Mouse (Mus musculus): ENCODE results near the gene Arl5c. TPM values are rescaled to one million over a fixed set of nuclear protein-coding genes. Genes with fewer than 3 reads are reported as not detected.

Gene Arl5c
- total and polyA plus RNA-seq, 2 experiments from 2014 or later, result 2.9 TPM; not detected in 1

- TF ChIP-seq EP300 (IDR thresholded peaks at IDR 0.05; ENCODE audit: low read depth), result no peak
- H3K4me3 ChIP-seq (ENCODE audit: low read depth, low read length), result no peak overlapping the region
- WGBS, result 63% methylated on average over 2 of the region's 2 CpGs
Measured at GRCm38 (mm10) chr11:97972434-97972833, 23.5 kb downstream of the Arl5c start.

GRCm38 (mm10) chr11:97971232-97971631 lies 24.7 kb downstream of the Arl5c start:
- no peaks in the 10 kb centered on the region for H3K9me3 ChIP-seq (replicated peaks; ENCODE audit: control insufficient read depth, low read length)
- 4% methylated on average over 7 of the region's 7 CpGs for WGBS
- no peak overlapping the region for H3K27ac ChIP-seq (ENCODE audit: low read depth)
- DNase-seq (ENCODE audit: low spot score) (peak; percentile 91), ATAC-seq (ENCODE audit: insufficient read depth, low read depth) (peak; percentile 84)
- no peaks in the 10 kb centered on the region for H3K36me3 ChIP-seq (replicated peaks; ENCODE audit: control insufficient read depth, insufficient read depth, low read length)
- H3K4me2 ChIP-seq (ENCODE audit: low read depth, low read length), result peak overlapping the region; percentile 36
- no peak overlapping the region for H3K9ac ChIP-seq (replicated peaks; ENCODE audit: low read depth, low read length)
- TF ChIP-seq EP300 (IDR thresholded peaks at IDR 0.05; ENCODE audit: low read depth) (no peak), CTCF (IDR thresholded peaks at IDR 0.05; ENCODE audit: low read depth) (no peak)
- no peaks in the 10 kb centered on the region for H3K27me3 ChIP-seq (ENCODE audit: control insufficient read depth, insufficient read depth, low read length)
- no peak overlapping the region for H3K4me3 ChIP-seq (ENCODE audit: low read depth, low read length)
- H3K4me1 ChIP-seq (ENCODE audit: control insufficient read depth, insufficient read depth), result peaks cover 10% of the 10 kb centered on the region

More at GRCm38 (mm10) chr11:97972434-97972833, 23.5 kb downstream of the Arl5c start:
- H3K27ac ChIP-seq (ENCODE audit: low read depth), result no peak overlapping the region
- no peaks in the 10 kb centered on the region for H3K9me3 ChIP-seq (replicated peaks; ENCODE audit: control insufficient read depth, low read length)
- H3K4me1 ChIP-seq (ENCODE audit: control insufficient read depth, insufficient read depth), result peaks cover 10% of the 10 kb centered on the region
- H3K36me3 ChIP-seq (replicated peaks; ENCODE audit: control insufficient read depth, insufficient read depth, low read length), result no peaks in the 10 kb centered on the region
- no peak overlapping the region for H3K4me2 ChIP-seq (ENCODE audit: low read depth, low read length)
- ATAC-seq (ENCODE audit: insufficient read depth, low read depth), result no peak
- H3K27me3 ChIP-seq (ENCODE audit: control insufficient read depth, insufficient read depth, low read length), result no peaks in the 10 kb centered on the region
- DNase-seq (ENCODE audit: low spot score), result no peak
- H3K9ac ChIP-seq (replicated peaks; ENCODE audit: low read depth, low read length), result no peak overlapping the region

DNA sequence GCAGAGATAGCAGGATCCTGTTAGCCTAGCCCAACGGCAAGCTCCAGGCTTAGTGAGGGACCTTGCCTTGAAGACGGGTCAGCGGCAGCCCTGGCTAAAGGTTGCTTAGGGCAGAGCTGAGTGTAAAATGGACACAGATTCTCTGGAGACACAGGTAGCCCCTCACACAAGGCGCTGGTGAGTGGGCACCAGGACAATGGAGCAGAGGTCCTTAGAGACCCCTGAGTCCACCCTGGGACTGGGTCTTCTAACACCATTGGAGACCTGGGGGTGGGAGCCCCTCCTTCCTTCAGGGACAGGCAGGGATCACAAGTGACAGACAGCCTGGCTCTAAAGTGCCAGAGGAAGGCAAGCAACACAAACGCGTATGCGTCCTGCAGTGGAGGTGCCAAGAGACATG lies 25.2 kb downstream of the Arl5c start:
- Histone ChIP-seq H3K9me3 (replicated peaks; ENCODE audit: control insufficient read depth, low read length) (no peaks in the 10 kb centered on the region), H3K27ac (ENCODE audit: low read depth) (no peak overlapping the region), H3K4me3 (ENCODE audit: low read depth, low read length) (no peak overlapping the region), H3K27me3 (ENCODE audit: control insufficient read depth, insufficient read depth, low read length) (no peaks in the 10 kb centered on the region), H3K4me1 (ENCODE audit: control insufficient read depth, insufficient read depth) (peaks cover 10% of the 10 kb centered on the region), H3K4me2 (ENCODE audit: low read depth, low read length) (peak overlapping the region; percentile 36), H3K9ac (replicated peaks; ENCODE audit: low read depth, low read length) (no peak overlapping the region), H3K36me3 (replicated peaks; ENCODE audit: control insufficient read depth, insufficient read depth, low read length) (no peaks in the 10 kb centered on the region)
- 53% methylated on average over 7 of the region's 7 CpGs for WGBS
- ATAC-seq (ENCODE audit: insufficient read depth, low read depth) (0 out of 2 replicates have a peak, but pooled peaks have one; percentile 5), DNase-seq (ENCODE audit: low spot score) (no peak)
- TF ChIP-seq EP300 (IDR thresholded peaks at IDR 0.05; ENCODE audit: low read depth), result no peak
- TF ChIP-seq CTCF (IDR thresholded peaks at IDR 0.05; ENCODE audit: low read depth), result no peak

GRCm38 (mm10) chr11:97968385-97968784 lies 27.6 kb downstream of the Arl5c start:
- no peaks in the 10 kb centered on the region for H3K9me3 ChIP-seq (replicated peaks; ENCODE audit: control insufficient read depth, low read length)
- H3K4me2 ChIP-seq (ENCODE audit: low read depth, low read length), result no peak overlapping the region
- 48% methylated on average over 5 of the region's 5 CpGs for WGBS
- ATAC-seq (ENCODE audit: insufficient read depth, low read depth) (no peak), DNase-seq (ENCODE audit: low spot score) (no peak)
- TF ChIP-seq CTCF (IDR thresholded peaks at IDR 0.05; ENCODE audit: low read depth), result no peak
- no peak for TF ChIP-seq EP300 (IDR thresholded peaks at IDR 0.05; ENCODE audit: low read depth)
- H3K27ac ChIP-seq (ENCODE audit: low read depth), result no peak overlapping the region
- no peak overlapping the region for H3K9ac ChIP-seq (replicated peaks; ENCODE audit: low read depth, low read length)
- no peak overlapping the region for H3K4me3 ChIP-seq (ENCODE audit: low read depth, low read length)
- no peaks in the 10 kb centered on the region for H3K27me3 ChIP-seq (ENCODE audit: control insufficient read depth, insufficient read depth, low read length)
- H3K36me3 ChIP-seq (replicated peaks; ENCODE audit: control insufficient read depth, insufficient read depth, low read length), result no peaks in the 10 kb centered on the region
- peaks cover 10% of the 10 kb centered on the region for H3K4me1 ChIP-seq (ENCODE audit: control insufficient read depth, insufficient read depth)

DNA sequence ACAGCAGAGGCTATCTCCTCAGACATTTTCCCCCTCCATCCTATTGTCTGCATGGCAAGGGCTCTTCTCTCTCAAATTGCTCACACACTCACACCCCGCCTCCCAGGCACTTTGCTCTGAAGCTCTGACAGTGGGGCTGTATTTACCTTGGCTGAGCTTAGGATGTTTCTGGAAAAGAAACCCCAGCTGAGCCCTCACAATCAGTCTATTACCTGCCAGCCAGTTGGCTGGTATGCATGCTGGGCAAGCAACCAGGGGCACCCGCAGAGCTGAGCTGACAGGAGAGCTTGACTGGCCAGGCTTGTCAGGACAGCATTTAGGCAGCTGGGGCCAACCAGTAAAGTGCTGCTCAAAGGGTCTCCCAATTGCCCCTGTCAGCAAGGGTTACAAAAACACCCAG lies 28.9 kb downstream of the Arl5c start:
- TF ChIP-seq EP300 (IDR thresholded peaks at IDR 0.05; ENCODE audit: low read depth) (no peak), CTCF (IDR thresholded peaks at IDR 0.05; ENCODE audit: low read depth) (no peak)
- H3K4me1 ChIP-seq (ENCODE audit: control insufficient read depth, insufficient read depth), result peaks cover 10% of the 10 kb centered on the region
- no peaks in the 10 kb centered on the region for H3K36me3 ChIP-seq (replicated peaks; ENCODE audit: control insufficient read depth, insufficient read depth, low read length)
- no peak overlapping the region for H3K9ac ChIP-seq (replicated peaks; ENCODE audit: low read depth, low read length)
- WGBS, result 35% methylated on average over 2 of the region's 2 CpGs
- peak; percentile 27 for DNase-seq (ENCODE audit: low spot score)
- H3K9me3 ChIP-seq (replicated peaks; ENCODE audit: control insufficient read depth, low read length), result no peaks in the 10 kb centered on the region
- H3K27me3 ChIP-seq (ENCODE audit: control insufficient read depth, insufficient read depth, low read length), result no peaks in the 10 kb centered on the region
- no peak for ATAC-seq (ENCODE audit: insufficient read depth, low read depth)
- H3K27ac ChIP-seq (ENCODE audit: low read depth), result no peak overlapping the region
- H3K4me2 ChIP-seq (ENCODE audit: low read depth, low read length), result no peak overlapping the region
- H3K4me3 ChIP-seq (ENCODE audit: low read depth, low read length), result no peak overlapping the region

GRCm38 (mm10) chr11:97960907-97961306 lies 35.1 kb downstream of the Arl5c start:
- DNase-seq (ENCODE audit: low spot score) (no peak), ATAC-seq (ENCODE audit: insufficient read depth, low read depth) (no peak)
- no peaks in the 10 kb centered on the region for H3K4me1 ChIP-seq (ENCODE audit: control insufficient read depth, insufficient read depth)
- no peak overlapping the region for H3K27ac ChIP-seq (ENCODE audit: low read depth)
- H3K9ac ChIP-seq (replicated peaks; ENCODE audit: low read depth, low read length), result no peak overlapping the region
- no peak overlapping the region for H3K4me2 ChIP-seq (ENCODE audit: low read depth, low read length)
- H3K36me3 ChIP-seq (replicated peaks; ENCODE audit: control insufficient read depth, insufficient read depth, low read length), result no peaks in the 10 kb centered on the region
- no peak overlapping the region for H3K4me3 ChIP-seq (ENCODE audit: low read depth, low read length)
- TF ChIP-seq CTCF (IDR thresholded peaks at IDR 0.05; ENCODE audit: low read depth) (peak; percentile 35), EP300 (IDR thresholded peaks at IDR 0.05; ENCODE audit: low read depth) (no peak)
- no peaks in the 10 kb centered on the region for H3K9me3 ChIP-seq (replicated peaks; ENCODE audit: control insufficient read depth, low read length)
- WGBS, result 95% methylated on average over 1 of the region's 1 CpGs
- H3K27me3 ChIP-seq (ENCODE audit: control insufficient read depth, insufficient read depth, low read length), result no peaks in the 10 kb centered on the region

Data from heart, postnatal 0 days (tissue).